Mouse (Mus musculus) intestine, postnatal 0 days (tissue): ENCODE data around the gene Set. TPM values are rescaled to one million over a fixed set of nuclear protein-coding genes. Genes with fewer than 3 reads are reported as not detected.

ENCODE experiments used
- ATAC-seq: fragments of 200-750 bp; cut with Nextera tagmentation; 2 replicates; pipeline ENCODE4 v1.8.0; 2017; ENCODE audit warnings: mild to moderate bottlenecking, moderate TSS enrichment, moderate library complexity
- H3K27ac ChIP-seq: fragments of 300-500 bp; sonication (generic); 2 replicates; pipeline ENCODE4 v1.5.1; 2014; ENCODE audit warnings: mild to moderate bottlenecking, low read depth, low read length, moderate library complexity
- H3K27me3 ChIP-seq: fragments of 300-500 bp; sonication (generic); replicated peaks from 2 replicates; pipeline ENCODE4 v1.6.1; 2014; ENCODE audit warnings: low read length, mixed read lengths; ENCODE audit not compliant: control insufficient read depth, insufficient read depth
- H3K36me3 ChIP-seq: fragments of 300-500 bp; sonication (generic); 2 replicates; pipeline ENCODE4 v1.6.1; 2014; ENCODE audit warnings: mild to moderate bottlenecking, moderate library complexity; ENCODE audit not compliant: control insufficient read depth, insufficient read depth
- H3K4me1 ChIP-seq: fragments of 300-500 bp; sonication (generic); replicated peaks from 2 replicates; pipeline ENCODE4 v1.6.1; 2014; ENCODE audit warnings: antibody characterized with exemption, low read length, mixed read lengths; ENCODE audit not compliant: control insufficient read depth, insufficient read depth
- H3K4me2 ChIP-seq: fragments of 300-500 bp; sonication (generic); replicated peaks from 2 replicates; pipeline ENCODE4 v1.6.1; 2014; ENCODE audit warnings: low read depth, mild to moderate bottlenecking, moderate library complexity
- H3K4me3 ChIP-seq: fragments of 300-500 bp; sonication (generic); 2 replicates; pipeline ENCODE4 v1.5.1; 2014; ENCODE audit warnings: low read depth, low read length
- H3K9ac ChIP-seq: fragments of 300-500 bp; sonication (generic); 2 replicates; pipeline ENCODE4 v1.6.1; 2014; ENCODE audit warnings: mild to moderate bottlenecking, low read depth, low read length
- H3K9me3 ChIP-seq: fragments of 300-500 bp; sonication (generic); 2 replicates; pipeline ENCODE4 v1.6.1; 2016; ENCODE audit warnings: mixed run types; ENCODE audit not compliant: control insufficient read depth
- CTCF ChIP-seq: sonication (generic); IDR thresholded peaks from 2 replicates; pipeline ENCODE4 v1.5.1; 2016; ENCODE audit warnings: low read depth, mild to moderate bottlenecking, control low read depth, antibody characterized with exemption, moderate library complexity
- WGBS: fragments of 180-500 bp; shearing (Covaris S2); extraction: QIAGEN DNeasy Blood & Tissue Kit; methylation state at CpG from one replicate; pipeline ENCODE4 v1.1.7; 2014; 5-methylcytosine and 5-hydroxymethylcytosine counted together
- polyA plus RNA-seq: library from polyadenylated mRNA; unstranded; fragments of >200 nt; fragmentation: Nextera tagmentation; extraction: Ambion mirVana; gene quantifications from 2 replicates; pipeline ENCODE4 v1.2.1, GENCODE M21; 2015

Set gene
- polyA plus RNA-seq, 1 experiment from 2014 or later, result 174 TPM

DNA sequence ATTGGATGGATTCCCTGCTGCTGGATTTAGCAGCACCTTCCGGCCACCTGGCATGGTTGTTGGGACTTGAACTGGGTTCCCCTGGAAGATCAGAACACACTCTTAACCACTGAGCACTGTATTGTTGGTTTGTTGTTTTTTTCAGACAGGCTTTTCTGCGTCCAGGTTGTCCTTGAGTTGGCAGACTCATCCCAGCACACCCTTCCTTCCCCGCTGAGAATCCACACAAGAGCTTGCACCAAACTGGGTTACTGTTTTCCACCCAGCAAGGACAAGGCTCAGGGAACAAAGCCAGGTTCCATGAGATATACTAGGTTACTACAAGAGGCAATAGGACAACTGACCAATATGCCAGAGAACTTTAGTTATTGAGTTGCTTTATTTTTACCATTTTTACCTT is 442 bp upstream of the Set start:
- TF ChIP-seq CTCF, result no peak
- H3K9ac ChIP-seq, result no peak overlapping the region
- no peak overlapping the region for H3K4me2 ChIP-seq
- no peak overlapping the region for H3K4me3 ChIP-seq
- no peaks in the 10 kb centered on the region for H3K4me1 ChIP-seq
- H3K36me3 ChIP-seq, result no peaks in the 10 kb centered on the region
- no peak for ATAC-seq
- H3K9me3 ChIP-seq, result no peaks in the 10 kb centered on the region
- 77% methylated on average over 3 of the region's 3 CpGs for WGBS
- no peak overlapping the region for H3K27ac ChIP-seq
- H3K27me3 ChIP-seq, result no peaks in the 10 kb centered on the region

DNA sequence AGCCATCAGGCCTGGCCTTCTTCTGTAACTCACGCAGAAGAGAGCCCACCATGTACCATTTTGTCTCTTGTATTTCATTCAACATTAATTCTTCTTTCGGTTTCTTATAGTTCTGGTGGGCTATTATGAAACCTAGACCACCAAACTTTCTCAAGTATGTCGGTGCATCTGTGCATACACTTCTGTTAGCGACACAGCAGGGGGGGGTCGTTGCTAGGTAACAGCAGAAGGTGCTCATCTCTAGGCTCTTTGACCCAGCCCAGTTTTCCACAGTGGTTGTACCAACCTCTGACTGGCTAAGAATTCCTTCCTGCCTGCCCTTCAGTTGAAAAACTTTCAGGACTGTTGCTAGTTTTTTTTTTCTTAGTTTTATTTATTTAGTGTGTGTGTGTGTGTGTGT is 1.2 kb downstream of the Set start:
- Histone ChIP-seq H3K36me3 (no peaks in the 10 kb centered on the region), H3K4me1 (no peaks in the 10 kb centered on the region), H3K4me3 (no peak overlapping the region), H3K9ac (no peak overlapping the region), H3K9me3 (no peaks in the 10 kb centered on the region), H3K27me3 (no peaks in the 10 kb centered on the region), H3K4me2 (no peak overlapping the region), H3K27ac (no peak overlapping the region)
- WGBS, result 63% methylated on average over 5 of the region's 5 CpGs
- no peak for TF ChIP-seq CTCF
- ATAC-seq, result no peak

DNA sequence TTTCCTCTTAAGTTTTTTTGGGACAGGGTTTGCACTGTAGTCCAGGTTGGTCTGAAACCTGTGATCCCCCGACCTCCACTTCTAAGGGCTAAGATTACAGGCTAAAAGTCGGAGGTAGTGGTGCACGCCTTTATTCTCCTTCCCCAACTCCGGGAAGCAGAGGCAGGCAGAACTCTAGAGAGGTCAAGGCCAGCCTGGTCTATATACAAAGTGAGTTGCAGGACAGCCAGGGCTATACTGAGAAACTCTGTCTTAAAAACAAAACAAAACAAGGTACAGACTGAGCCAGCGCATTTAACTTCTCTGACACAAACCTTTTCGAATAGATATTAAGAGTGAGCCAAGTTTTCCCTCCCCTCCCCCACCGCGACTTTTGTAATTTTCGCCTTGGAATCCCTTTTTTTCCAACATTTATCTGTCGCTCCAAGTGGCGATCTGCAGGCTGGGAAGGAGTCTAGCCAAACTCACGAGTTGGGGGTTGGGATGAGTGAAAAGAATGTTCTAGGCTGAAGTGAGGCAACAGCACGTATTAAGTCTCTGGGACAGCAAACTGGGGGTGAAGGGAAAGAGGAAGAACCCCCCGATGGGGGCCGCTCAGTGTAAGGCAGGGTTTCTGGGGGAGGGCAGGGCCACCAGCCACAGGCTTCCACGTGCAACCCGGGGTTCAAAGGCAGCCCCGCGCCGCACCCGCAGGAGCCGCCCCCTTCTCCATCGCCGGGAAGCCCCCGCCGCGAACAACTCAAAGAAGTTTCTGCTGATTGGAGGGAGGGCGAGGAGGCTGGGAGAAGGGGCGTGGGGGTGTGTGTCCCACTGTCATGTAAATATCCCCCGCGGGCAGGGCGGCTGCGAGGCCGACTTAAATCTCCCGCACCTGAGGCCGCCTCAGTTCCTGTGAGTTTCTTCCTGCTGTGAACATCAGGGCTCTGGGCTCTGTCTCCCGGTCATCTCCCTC is 4.3 kb downstream of the Set start:
- Histone ChIP-seq H3K36me3 (no peaks in the 10 kb centered on the region), H3K27ac (peak overlapping the region; percentile 90), H3K4me3 (peak overlapping the region; percentile 52), H3K4me1 (0 out of 2 replicates have a peak, but pooled peaks cover 10% of the 10 kb centered on the region), H3K4me2 (peak overlapping the region; percentile 88), H3K9ac (peak overlapping the region; percentile 64), H3K27me3 (no peaks in the 10 kb centered on the region), H3K9me3 (no peaks in the 10 kb centered on the region)
- 6% methylated on average over 36 of the region's 37 CpGs for WGBS
- no peak for ATAC-seq
- TF ChIP-seq CTCF, result no peak

GRCm38 (mm10) chr2:30062249-30063093 is 5.3 kb downstream of the Set start:
- TF ChIP-seq CTCF, result peak; percentile 28; the same call in 1 of the 2 replicates
- H3K36me3 ChIP-seq, result no peaks in the 10 kb centered on the region
- H3K4me1 ChIP-seq, result peaks cover 11% of the 10 kb centered on the region; the same call in 1 of the 2 replicates
- H3K27me3 ChIP-seq, result no peaks in the 10 kb centered on the region
- peak overlapping the region; percentile 90 for H3K27ac ChIP-seq
- H3K9ac ChIP-seq, result peak overlapping the region; percentile 64
- peak overlapping the region; percentile 52 for H3K4me3 ChIP-seq
- under 1% methylated on average over 40 of the region's 40 CpGs for WGBS
- ATAC-seq, result peak; percentile 53
- no peaks in the 10 kb centered on the region for H3K9me3 ChIP-seq
- H3K4me2 ChIP-seq, result peak overlapping the region; percentile 88

GRCm38 (mm10) chr2:30063235-30063634 is 6.1 kb downstream of the Set start:
- TF ChIP-seq CTCF, result no peak
- 2% methylated on average over 8 of the region's 8 CpGs for WGBS
- Histone ChIP-seq H3K4me2 (peak overlapping the region; percentile 88), H3K36me3 (no peaks in the 10 kb centered on the region), H3K4me3 (peak overlapping the region; percentile 52), H3K9me3 (no peaks in the 10 kb centered on the region), H3K27me3 (no peaks in the 10 kb centered on the region), H3K9ac (peak overlapping the region; percentile 64), H3K27ac (peak overlapping the region; percentile 90), H3K4me1 (peaks cover 17% of the 10 kb centered on the region)
- no peak for ATAC-seq

- Histone ChIP-seq H3K36me3 (no peaks in the 10 kb centered on the region), H3K4me3 (peak overlapping the region; percentile 52), H3K9ac (peak overlapping the region; percentile 64; the same call in 1 of the 2 replicates), H3K4me1 (peaks cover 17% of the 10 kb centered on the region), H3K9me3 (no peaks in the 10 kb centered on the region), H3K27ac (peak overlapping the region; percentile 90; the same call in 1 of the 2 replicates), H3K4me2 (peak overlapping the region; percentile 88), H3K27me3 (no peaks in the 10 kb centered on the region)
- ATAC-seq, result no peak
- no peak for TF ChIP-seq CTCF
- 11% methylated on average over 3 of the region's 3 CpGs for WGBS
Measured at GRCm38 (mm10) chr2:30063791-30064190, 6.6 kb downstream of the Set start.
